Mouse (Mus musculus) embryonic facial prominence, embryonic 10.5 days (tissue): Measurements from ENCODE around the gene Endod1. TPM values are rescaled to one million over a fixed set of nuclear protein-coding genes. Genes with fewer than 3 reads are reported as not detected.
A peak's percentile ranks its signal among the peaks of the same experiment; 100 is the strongest.
"Not testable (repeated sequence)": the region's sequence is repeated elsewhere in the genome, so short reads cannot be mapped to it uniquely, and the experiment has no call there.

Experiments
- DNase-seq: peaks from one replicate; pipeline ENCODE4 v3.0.0-alpha.2; 2017; ENCODE audit warnings: low spot score
- H3K27ac ChIP-seq: fragments of 300-500 bp; sonication (generic); replicated peaks from 2 replicates; pipeline ENCODE4 v1.5.1; 2016; ENCODE audit warnings: mild to moderate bottlenecking
- H3K27me3 ChIP-seq: fragments of 300-500 bp; sonication (generic); replicated peaks from 2 replicates; pipeline ENCODE4 v1.6.1; 2016; ENCODE audit warnings: low read depth, mild to moderate bottlenecking; ENCODE audit not compliant: poor library complexity, severe bottlenecking
- H3K36me3 ChIP-seq: fragments of 300-500 bp; sonication (generic); replicated peaks from 2 replicates; pipeline ENCODE4 v1.6.1; 2016; ENCODE audit warnings: mild to moderate bottlenecking, moderate library complexity
- H3K4me1 ChIP-seq: fragments of 300-500 bp; sonication (generic); 2 replicates; pipeline ENCODE4 v1.6.1; 2016
- H3K4me3 ChIP-seq: fragments of 300-500 bp; sonication (generic); 2 replicates; pipeline ENCODE4 v1.5.1; 2016; ENCODE audit warnings: mild to moderate bottlenecking, moderate library complexity
- H3K9me3 ChIP-seq: fragments of 300-500 bp; sonication (generic); 2 replicates; pipeline ENCODE4 v1.6.1; 2016; ENCODE audit warnings: mild to moderate bottlenecking
- WGBS: fragments of 180-500 bp; shearing (Covaris S2); methylation state at CpG from one replicate; pipeline ENCODE4 v1.1.7; 2016; 5-methylcytosine and 5-hydroxymethylcytosine counted together
- polyA plus RNA-seq: library from polyadenylated mRNA; unstranded; fragments of >200 nt; fragmentation: Nextera tagmentation; extraction: Ambion mirVana; gene quantifications from 2 replicates; pipeline ENCODE4 v1.2.1, GENCODE M21; 2016

Gene Endod1
- polyA plus RNA-seq, 1 experiment from 2014 or later = 6.9 TPM

DNA sequence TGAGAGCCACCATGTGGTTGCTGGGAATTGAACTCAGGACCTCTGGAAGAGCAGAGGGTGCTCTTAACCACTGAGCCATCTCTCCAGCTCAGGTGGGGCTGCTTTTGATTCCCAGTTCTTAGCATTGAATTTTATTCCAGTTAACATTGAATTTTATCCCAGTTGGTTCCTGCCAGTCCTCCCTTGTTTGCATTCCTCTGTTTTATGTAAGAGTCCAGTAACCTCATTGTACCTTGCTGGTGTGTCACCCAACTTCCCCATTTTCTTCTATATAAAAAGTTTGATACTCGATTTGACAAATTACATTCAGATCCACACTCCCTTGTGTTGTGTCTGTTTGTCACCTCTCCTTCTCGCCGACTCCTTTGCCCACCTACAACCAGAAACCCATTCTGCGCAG lies 35.4 kb downstream of the Endod1 start:
- not testable (repeated sequence) for H3K4me1 ChIP-seq, H3K27ac ChIP-seq, H3K4me3 ChIP-seq, H3K27me3 ChIP-seq, DNase-seq, H3K36me3 ChIP-seq, H3K9me3 ChIP-seq
- 88% methylated on average over 4 of the region's 4 CpGs for WGBS

DNA sequence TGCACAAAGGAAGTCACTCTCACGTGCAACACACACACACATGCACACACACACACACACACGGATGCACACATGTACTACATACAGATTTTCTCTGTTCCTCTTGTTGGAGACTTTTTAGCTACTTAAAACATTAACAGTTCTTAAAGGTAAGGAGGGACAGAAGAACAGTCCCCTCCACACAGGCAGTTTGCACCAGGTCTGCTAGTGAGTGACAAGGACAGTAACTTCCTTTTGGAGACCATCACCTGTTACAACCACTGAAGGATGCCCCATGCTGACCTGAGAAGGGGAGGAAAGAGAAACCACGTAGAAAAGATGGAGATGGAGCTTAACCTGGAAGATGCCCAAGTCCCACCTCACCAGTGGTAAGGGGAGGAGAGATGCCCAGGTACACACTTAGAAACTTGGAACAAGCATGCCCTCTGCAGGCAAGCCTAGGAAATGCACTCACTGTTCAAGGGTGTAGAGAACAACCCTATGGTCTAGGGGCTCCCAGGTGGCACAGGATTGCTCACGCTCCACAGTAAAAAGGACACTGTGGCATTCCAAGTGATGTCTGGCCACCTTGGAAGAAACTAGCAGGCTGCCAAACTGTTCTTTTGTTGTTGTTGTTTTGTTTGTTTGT lies 39.2 kb downstream of the Endod1 start:
- Histone ChIP-seq H3K4me1 (no peaks in the 10 kb centered on the region; the same call in 1 of the 2 replicates), H3K27me3 (no peaks in the 10 kb centered on the region), H3K27ac (no peak overlapping the region), H3K9me3 (no peaks in the 10 kb centered on the region), H3K4me3 (no peak overlapping the region), H3K36me3 (no peaks in the 10 kb centered on the region)
- 59% methylated on average over 4 of the region's 4 CpGs for WGBS
- peak; percentile 79 for DNase-seq

DNA sequence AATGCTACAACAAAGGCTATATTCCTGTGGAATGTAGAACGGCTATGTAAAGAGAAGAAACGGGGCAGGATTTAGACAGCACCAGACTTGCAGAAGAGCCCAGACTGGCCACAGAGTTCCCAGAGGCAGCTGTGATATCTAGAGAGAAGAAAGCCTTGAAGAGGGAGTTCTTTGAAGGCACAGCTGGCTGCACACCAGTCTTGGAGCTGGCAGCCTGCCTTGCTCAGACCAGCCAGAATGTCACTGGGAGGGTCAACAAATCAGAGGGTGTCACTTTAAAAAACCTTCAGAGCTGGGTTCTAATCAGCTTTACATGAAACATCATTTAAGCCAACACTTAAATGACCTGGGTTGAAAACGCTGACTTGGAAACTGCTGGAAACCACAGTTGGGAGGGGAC lies 42.6 kb downstream of the Endod1 start:
- no peaks in the 10 kb centered on the region for H3K27me3 ChIP-seq
- no peaks in the 10 kb centered on the region for H3K9me3 ChIP-seq
- 79% methylated on average over 3 of the region's 3 CpGs for WGBS
- no peak overlapping the region for H3K27ac ChIP-seq
- DNase-seq = no peak
- no peaks in the 10 kb centered on the region; the same call in 1 of the 2 replicates for H3K36me3 ChIP-seq
- no peak overlapping the region for H3K4me3 ChIP-seq
- H3K4me1 ChIP-seq = no peaks in the 10 kb centered on the region; the same call in 1 of the 2 replicates

DNA sequence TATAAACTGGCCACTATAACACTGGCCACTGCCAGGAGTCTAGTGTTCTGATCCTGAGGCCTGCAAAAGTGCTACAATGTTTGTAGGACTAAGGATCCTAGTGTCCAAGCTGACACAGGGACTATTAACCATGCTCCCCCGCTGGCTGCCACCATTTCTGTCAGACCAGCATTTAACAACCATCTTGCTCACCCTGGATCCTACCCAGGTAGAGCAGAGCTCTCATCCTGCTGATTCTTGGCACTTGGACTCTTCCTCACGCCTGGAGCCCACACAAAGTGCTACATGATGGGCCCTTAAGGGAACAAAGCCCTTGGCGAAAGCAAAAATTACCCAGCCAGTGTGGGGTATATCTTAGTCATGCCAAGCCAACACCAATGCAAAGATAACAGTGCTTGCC lies 44.4 kb downstream of the Endod1 start:
- 89% methylated on average over 3 of the region's 3 CpGs for WGBS
- peaks cover 8% of the 10 kb centered on the region; the same call in 1 of the 2 replicates for H3K36me3 ChIP-seq

DNA sequence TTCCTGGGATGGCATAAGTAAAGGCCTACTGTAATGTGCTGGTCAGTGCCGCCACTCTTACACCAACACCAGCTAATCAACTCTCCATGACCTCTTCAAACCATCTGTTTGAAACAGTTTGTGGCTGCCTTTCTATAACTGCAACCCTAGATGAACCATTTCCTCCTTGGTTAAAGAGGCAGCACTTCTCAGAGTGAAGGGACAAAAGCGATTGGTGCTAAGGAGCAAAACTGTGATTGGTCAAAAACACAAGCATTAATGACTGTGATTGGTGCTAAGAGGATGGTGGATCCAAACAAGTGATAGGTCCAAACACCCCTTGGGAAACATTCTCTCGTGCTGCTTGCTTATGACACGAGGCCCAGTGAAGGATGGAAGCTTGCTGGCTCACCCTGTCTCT lies 45.5 kb downstream of the Endod1 start:
- no peaks in the 10 kb centered on the region for H3K27me3 ChIP-seq
- no peak for DNase-seq
- WGBS = 85% methylated on average over 4 of the region's 4 CpGs

More for the DNA sequence above, 44.4 kb downstream of the Endod1 start:
- DNase-seq = no peak
- Histone ChIP-seq H3K27ac (no peak overlapping the region), H3K27me3 (no peaks in the 10 kb centered on the region), H3K9me3 (no peaks in the 10 kb centered on the region), H3K4me1 (no peaks in the 10 kb centered on the region; the same call in 1 of the 2 replicates), H3K4me3 (no peak overlapping the region)

DNA sequence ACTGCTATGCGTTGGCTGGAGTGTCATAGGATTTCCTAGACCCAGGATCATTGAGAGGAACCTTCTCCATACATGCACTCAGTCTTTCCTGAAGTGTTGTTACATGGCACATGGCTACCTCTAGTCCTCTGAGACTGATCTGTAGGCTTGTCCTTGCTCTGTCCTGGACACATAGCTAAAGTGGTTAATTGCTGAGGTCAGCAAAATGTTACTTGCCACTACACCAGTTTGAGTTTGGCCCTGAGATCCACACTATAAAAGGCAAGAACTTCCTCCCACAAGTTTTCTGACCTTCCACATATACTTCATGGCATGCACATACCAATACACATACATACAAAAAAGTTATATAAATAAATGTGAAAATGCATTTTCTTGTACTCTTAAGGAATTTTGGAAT lies 64.7 kb downstream of the Endod1 start:
- WGBS = 98% methylated on average over 1 of the region's 1 CpGs
- no peak overlapping the region for H3K4me3 ChIP-seq
- no peak for DNase-seq
- no peaks in the 10 kb centered on the region for H3K9me3 ChIP-seq
- H3K27ac ChIP-seq = no peak overlapping the region
- no peaks in the 10 kb centered on the region for H3K27me3 ChIP-seq
- no peaks in the 10 kb centered on the region for H3K4me1 ChIP-seq
- H3K36me3 ChIP-seq = peaks cover 93% of the 10 kb centered on the region

More for the DNA sequence above, 45.5 kb downstream of the Endod1 start:
- H3K4me1 ChIP-seq = no peaks in the 10 kb centered on the region; the same call in 1 of the 2 replicates
- H3K4me3 ChIP-seq = no peak overlapping the region
- no peak overlapping the region for H3K27ac ChIP-seq
- no peaks in the 10 kb centered on the region for H3K9me3 ChIP-seq
- peaks cover 15% of the 10 kb centered on the region; the same call in 1 of the 2 replicates for H3K36me3 ChIP-seq

DNA sequence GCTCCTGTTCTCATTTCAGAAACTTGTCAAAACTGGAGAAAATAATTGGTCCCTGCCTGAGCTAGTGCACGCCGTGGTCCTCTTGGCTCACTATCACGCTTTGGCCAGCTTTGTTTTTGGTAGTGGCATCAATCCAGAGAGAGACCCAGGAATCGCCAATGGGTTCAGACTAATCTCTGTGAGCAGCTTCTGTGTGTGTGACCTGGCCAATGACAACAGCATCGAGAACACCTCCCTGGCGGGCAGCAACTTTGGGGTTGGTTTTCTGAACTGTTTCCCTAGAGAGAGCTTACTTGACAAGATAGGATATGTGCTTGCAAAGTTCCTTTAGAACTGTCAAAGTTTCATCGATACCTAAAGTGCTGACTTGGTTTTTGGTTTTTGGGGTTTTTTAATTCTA lies 66.8 kb downstream of the Endod1 start:
- 94% methylated on average over 7 of the region's 7 CpGs for WGBS
- peaks cover 96% of the 10 kb centered on the region for H3K36me3 ChIP-seq

DNA sequence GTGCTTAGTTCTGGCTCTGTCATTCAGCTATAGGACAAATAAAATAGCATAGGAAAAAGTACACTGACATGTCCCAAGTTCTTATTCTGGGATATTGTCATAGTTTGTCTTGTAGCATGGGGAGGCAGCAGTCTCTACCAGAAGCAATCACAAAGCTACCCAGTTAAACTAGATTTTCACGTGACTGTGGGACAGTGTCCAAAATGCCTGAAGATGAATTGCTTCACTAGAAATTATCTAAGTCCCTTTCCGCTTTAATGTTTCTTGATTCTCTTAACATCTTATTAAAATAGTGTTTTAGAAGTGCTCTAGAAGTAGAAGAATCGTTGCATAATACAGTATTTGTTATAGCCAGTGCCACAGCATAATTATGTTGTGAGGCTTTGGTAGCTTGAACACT lies 67.3 kb downstream of the Endod1 start:
- Histone ChIP-seq H3K4me1 (no peaks in the 10 kb centered on the region), H3K9me3 (no peaks in the 10 kb centered on the region), H3K27ac (no peak overlapping the region), H3K36me3 (peaks cover 96% of the 10 kb centered on the region), H3K27me3 (no peaks in the 10 kb centered on the region), H3K4me3 (no peak overlapping the region)
- DNase-seq = no peak
- WGBS = 95% methylated on average over 3 of the region's 3 CpGs

More for the DNA sequence above, 66.8 kb downstream of the Endod1 start:
- Histone ChIP-seq H3K9me3 (no peaks in the 10 kb centered on the region), H3K27ac (no peak overlapping the region), H3K4me1 (no peaks in the 10 kb centered on the region), H3K4me3 (no peak overlapping the region), H3K27me3 (no peaks in the 10 kb centered on the region)
- DNase-seq = no peak

DNA sequence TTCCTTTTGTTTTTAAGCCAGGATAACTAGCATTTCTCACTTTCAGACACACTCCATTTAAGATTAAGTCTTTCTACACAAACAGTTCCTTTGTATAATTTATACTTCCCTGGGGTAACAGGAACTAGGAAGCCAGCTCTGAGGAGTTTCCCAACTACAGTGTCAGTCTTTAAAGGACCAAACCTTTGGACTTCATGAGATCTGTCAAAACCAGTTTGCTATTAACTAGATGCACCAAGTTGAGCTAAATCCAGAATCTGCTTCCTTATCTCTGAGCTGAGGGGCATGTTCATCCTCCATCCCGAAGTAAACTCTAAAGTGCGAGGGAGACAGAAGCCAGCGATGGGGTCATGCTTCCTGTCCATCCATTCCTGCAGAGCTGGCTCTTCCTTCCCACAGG lies 74.0 kb downstream of the Endod1 start:
- DNase-seq = no peak
- H3K4me3 ChIP-seq = no peak overlapping the region
- WGBS = 95% methylated on average over 3 of the region's 3 CpGs
- peaks cover 52% of the 10 kb centered on the region for H3K36me3 ChIP-seq
- no peak overlapping the region for H3K27ac ChIP-seq
- H3K9me3 ChIP-seq = no peaks in the 10 kb centered on the region
- no peaks in the 10 kb centered on the region for H3K27me3 ChIP-seq
- H3K4me1 ChIP-seq = no peaks in the 10 kb centered on the region

DNA sequence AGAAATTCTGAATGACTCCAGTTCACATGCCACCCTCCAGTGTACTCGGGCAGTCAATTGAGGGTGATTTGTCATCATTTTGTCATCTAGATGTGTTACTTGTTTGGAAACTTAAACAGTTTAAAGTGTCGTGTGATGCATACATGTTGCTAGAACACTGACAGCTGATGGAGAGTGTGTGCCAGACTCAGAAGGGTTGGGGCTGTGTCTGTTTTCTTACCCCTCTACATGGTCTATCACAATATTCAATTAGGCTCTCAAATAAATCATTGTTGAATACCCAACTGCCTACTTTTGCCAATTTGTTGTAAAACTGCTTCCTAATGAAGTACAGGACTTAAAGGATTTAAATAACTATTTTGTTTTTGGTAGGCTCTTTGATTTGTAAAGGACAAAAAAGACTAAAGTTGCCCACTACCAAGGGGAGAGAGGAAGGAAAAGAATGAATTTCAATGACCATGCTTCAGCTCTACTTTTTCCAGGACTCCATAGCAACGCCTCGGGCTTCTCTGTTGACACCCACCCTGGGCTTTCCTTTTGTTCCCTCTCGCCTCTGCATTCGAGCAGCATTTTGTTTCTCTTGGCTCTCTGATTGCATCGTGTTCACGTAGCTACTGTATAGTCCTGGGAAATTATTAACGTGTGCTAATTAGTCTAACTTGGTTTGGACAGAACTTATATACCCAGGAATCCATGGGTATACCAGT lies 76.9 kb downstream of the Endod1 start:
- H3K36me3 ChIP-seq = peaks cover 25% of the 10 kb centered on the region
- no peak for DNase-seq
- WGBS = 78% methylated on average over 9 of the region's 9 CpGs
- H3K9me3 ChIP-seq = no peaks in the 10 kb centered on the region
- no peaks in the 10 kb centered on the region; the same call in 1 of the 2 replicates for H3K4me1 ChIP-seq
- H3K4me3 ChIP-seq = no peak overlapping the region
- no peaks in the 10 kb centered on the region for H3K27me3 ChIP-seq
- no peak overlapping the region for H3K27ac ChIP-seq

Other genes starting within 250 kb of the Endod1 start
- 20.8 and 21.6 TPM in 2 replicates for gene Sesn3, start 106.4 kb downstream of the Endod1 start, polyA plus RNA-seq
- 0.19 and 0.46 TPM in 2 replicates for gene Kdm4d, start 119.0 kb upstream of the Endod1 start, polyA plus RNA-seq
- gene Cwc15, start 119.1 kb upstream of the Endod1 start, polyA plus RNA-seq = 174 and 178 TPM in 2 replicates